Mouse (Mus musculus) lung, embryonic 14.5 days (tissue): ENCODE results near the gene Zfp566. TPM values are rescaled to one million over a fixed set of nuclear protein-coding genes. Genes with fewer than 3 reads are reported as not detected.

Experiments
- ATAC-seq: fragments of 200-750 bp; cut with Nextera tagmentation; 2 replicates; pipeline ENCODE4 v1.8.0; 2017; ENCODE audit warnings: mild to moderate bottlenecking, moderate TSS enrichment, moderate library complexity; ENCODE audit not compliant: insufficient read depth
- DNase-seq: peaks from one replicate; pipeline ENCODE4 v3.0.0-alpha.2; 2015
- H3K27ac ChIP-seq: fragments of 300-500 bp; sonication (generic); 2 replicates; pipeline ENCODE4 v1.5.1; 2014; ENCODE audit warnings: low read depth, mild to moderate bottlenecking, moderate library complexity
- H3K27me3 ChIP-seq: fragments of 300-500 bp; sonication (generic); 2 replicates; pipeline ENCODE4 v1.6.1; 2014; ENCODE audit warnings: low read length, control low read depth; ENCODE audit not compliant: insufficient read depth
- H3K36me3 ChIP-seq: fragments of 300-500 bp; sonication (generic); 2 replicates; pipeline ENCODE4 v1.6.1; 2014; ENCODE audit warnings: control low read depth; ENCODE audit not compliant: insufficient read depth
- H3K4me1 ChIP-seq: fragments of 300-500 bp; sonication (generic); 2 replicates; pipeline ENCODE4 v1.6.1; 2014; ENCODE audit warnings: antibody characterized with exemption, control low read depth; ENCODE audit not compliant: insufficient read depth
- H3K4me2 ChIP-seq: fragments of 300-500 bp; sonication (generic); 2 replicates; pipeline ENCODE4 v1.6.1; 2014; ENCODE audit warnings: mild to moderate bottlenecking
- H3K4me3 ChIP-seq: fragments of 300-500 bp; sonication (generic); 2 replicates; pipeline ENCODE4 v1.5.1; 2014; ENCODE audit warnings: low read depth, low read length
- H3K9ac ChIP-seq: fragments of 300-500 bp; sonication (generic); 2 replicates; pipeline ENCODE4 v1.6.1; 2014
- H3K9me3 ChIP-seq: fragments of 300-500 bp; sonication (generic); 2 replicates; pipeline ENCODE4 v1.6.1; 2016; ENCODE audit warnings: low read depth, low read length, control low read depth
- CTCF ChIP-seq: IDR thresholded peaks from 2 replicates; pipeline ENCODE4 v1.5.1; 2016; ENCODE audit warnings: antibody characterized with exemption, low read depth
- WGBS: fragments of 180-500 bp; shearing (Covaris S2); extraction: QIAGEN DNeasy Blood & Tissue Kit; methylation state at CpG from one replicate; pipeline ENCODE4 v1.1.7; 2014; 5-methylcytosine and 5-hydroxymethylcytosine counted together
- polyA plus RNA-seq: library from polyadenylated mRNA; unstranded; fragments of >200 nt; fragmentation: Nextera tagmentation; extraction: Ambion mirVana; gene quantifications from 2 replicates; pipeline ENCODE4 v1.2.1, GENCODE M21; 2014

Zfp566 gene
- polyA plus RNA-seq, 1 experiment from 2014 or later: 10.9 TPM

DNA sequence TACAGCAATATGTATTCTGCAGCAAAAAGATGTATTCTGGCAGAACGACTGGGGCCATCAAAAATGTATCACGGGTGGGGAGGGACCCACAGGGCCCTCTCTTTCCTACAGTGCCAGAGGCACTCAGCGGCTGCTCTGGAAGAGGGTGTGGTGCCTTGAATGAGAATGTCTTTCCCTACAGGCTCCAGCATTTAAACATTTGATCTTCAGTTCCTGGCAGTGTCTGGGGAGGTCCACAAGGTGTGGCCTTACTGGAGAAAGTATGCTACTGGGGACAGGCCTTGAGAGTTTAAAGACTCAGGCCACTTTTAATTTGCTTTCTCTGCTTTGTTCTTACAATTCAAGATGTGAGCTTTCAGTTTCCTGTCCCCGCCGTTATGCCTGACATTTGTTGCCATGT lies 25.7 kb upstream of the Zfp566 start:
- Histone ChIP-seq H3K27me3 (no peaks in the 10 kb centered on the region), H3K4me1 (no peaks in the 10 kb centered on the region), H3K27ac (no peak overlapping the region), H3K4me2 (no peak overlapping the region), H3K36me3 (no peaks in the 10 kb centered on the region), H3K9me3 (peaks cover 7% of the 10 kb centered on the region; the same call in 1 of the 2 replicates), H3K9ac (no peak overlapping the region), H3K4me3 (no peak overlapping the region)
- TF ChIP-seq CTCF: no peak
- DNase-seq (no peak), ATAC-seq (no peak)
- 90% methylated on average over 5 of the region's 5 CpGs for WGBS

DNA sequence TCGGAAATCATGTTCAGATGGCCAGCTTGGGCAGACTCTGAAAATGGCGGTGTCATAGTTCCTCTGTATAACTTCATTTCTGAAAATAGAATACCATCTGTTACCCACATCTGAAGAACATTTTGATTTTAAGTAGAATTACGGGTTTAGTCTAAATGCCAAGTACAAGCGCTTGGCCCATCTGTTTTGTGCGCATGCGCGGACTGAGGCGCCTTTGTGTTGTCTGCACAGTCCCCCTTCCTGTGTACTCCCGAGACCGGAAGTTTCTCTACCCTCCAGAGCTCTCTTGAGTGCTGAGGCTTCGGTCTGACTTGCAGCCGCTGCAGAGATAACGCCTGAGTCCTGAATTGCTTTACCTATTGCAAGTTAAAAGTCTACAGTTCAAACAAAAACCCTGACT lies 9.0 kb upstream of the Zfp566 start:
- no peak for TF ChIP-seq CTCF
- Histone ChIP-seq H3K36me3 (peaks cover 59% of the 10 kb centered on the region), H3K4me1 (no peaks in the 10 kb centered on the region), H3K4me2 (no peak overlapping the region), H3K9ac (no peak overlapping the region), H3K27ac (no peak overlapping the region), H3K4me3 (no peak overlapping the region), H3K27me3 (no peaks in the 10 kb centered on the region), H3K9me3 (peaks cover 18% of the 10 kb centered on the region)
- no peak for ATAC-seq
- DNase-seq: no peak
- WGBS: 94% methylated on average over 13 of the region's 13 CpGs

DNA sequence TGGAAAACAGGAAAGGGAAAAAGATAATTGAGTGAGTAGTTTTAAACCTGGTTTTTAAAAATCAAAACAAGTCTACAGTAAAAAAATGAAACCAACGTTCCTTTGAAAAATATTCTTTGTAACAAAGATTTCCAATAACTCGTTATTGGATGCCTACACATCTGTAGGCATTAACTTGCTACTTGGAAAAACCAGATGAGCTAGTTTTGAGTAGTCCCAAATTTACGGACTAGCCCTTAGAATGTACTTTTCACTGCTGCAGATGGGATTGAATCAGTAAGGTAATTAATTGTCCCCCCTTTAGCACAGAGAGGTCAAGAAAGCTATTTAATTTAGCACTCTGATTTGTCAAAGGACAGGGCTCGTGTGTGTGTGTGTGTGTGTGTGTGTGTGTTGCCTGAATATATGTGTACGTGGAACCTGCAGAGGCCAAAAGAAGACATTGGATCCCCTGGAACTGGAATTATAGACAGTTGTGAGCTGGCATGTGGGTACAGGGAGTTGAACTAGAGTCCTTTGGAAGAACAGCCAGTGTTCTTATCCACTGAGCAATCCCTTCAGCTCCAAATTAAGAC lies 5.3 kb upstream of the Zfp566 start:
- Histone ChIP-seq H3K9me3 (no peaks in the 10 kb centered on the region), H3K36me3 (peaks cover 26% of the 10 kb centered on the region), H3K27me3 (no peaks in the 10 kb centered on the region), H3K4me3 (peak overlapping the region; percentile 51), H3K9ac (peak overlapping the region; percentile 71), H3K27ac (peak overlapping the region; percentile 95), H3K4me2 (peak overlapping the region; percentile 79), H3K4me1 (no peaks in the 10 kb centered on the region)
- DNase-seq (peak; percentile 52), ATAC-seq (no peak)
- whole genome bisulfite sequencing: 3% methylated on average over 5 of the region's 5 CpGs
- no peak for TF ChIP-seq CTCF

DNA sequence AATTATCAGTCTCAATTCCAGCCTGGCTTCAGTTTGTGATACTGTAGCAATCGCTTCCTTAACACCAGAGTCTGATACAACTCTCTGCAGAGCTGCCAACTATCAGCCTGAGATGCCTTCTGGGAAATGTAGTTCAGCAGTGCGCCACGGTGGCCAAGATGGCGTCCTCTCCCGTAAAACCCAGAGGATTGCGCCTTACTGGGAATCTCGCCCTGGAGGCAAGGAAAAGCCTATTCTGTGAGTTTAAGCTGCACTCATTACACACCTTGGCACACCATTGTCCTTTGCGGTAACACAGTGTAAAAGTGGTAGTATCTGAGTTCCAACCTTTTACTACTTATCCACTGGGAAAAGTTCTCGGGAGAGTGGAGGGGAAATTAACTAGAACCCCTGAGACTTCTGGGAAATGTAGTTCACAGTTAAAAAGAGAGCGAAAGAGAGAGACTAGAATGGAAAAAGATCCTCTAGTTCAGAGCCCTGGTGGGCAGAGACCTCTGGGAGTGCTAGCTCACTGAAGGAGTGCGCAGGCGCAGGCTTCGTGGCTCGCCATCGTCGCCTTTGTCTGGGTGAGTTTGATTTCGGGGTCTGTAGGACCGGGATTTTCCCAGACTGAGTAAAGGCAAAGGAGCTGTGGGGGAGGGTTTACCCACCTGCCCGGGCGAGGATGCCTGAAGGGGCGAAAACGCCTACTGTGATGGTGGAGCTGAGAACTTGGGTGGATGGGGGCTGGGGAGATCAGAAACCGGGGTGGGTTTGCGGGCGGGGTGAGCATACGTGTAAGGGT lies 4.5 kb upstream of the Zfp566 start, which contains the start of gene Zfp260:
Gene Zfp260 (plus strand): TSS at position 132 of the 784 bp plus-strand sequence.
- peak within 1 kb of the TSS; percentile 95 for H3K27ac ChIP-seq
- no peaks in the 10 kb centered on the region for H3K4me1 ChIP-seq

DNA sequence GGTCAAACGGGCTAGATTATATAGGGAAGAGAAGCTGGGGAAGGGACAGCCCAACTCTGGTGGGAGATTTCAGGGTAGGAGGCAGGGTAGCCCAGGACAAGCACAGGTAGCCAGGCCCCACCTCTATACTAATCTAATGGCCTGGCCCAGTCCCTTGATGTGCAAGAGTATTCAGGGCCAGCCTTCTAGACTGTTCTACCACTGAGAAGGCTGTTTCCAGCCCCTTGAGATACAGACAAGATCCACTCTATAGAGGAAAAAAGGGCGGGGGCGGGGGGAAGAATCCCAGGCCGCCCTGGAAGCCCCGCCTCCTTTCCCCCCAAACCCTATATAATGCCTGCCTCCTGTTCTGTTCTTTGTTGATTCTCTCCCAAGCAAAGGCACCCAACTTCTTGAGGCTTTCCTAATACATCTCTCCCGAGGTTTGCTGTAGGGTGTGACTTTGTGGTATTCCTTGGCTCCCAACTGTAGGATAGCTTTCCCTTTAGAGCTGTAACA lies 3.6 kb upstream of the Zfp566 start:
- H3K4me2 ChIP-seq: peak overlapping the region; percentile 79
- DNase-seq (no peak), ATAC-seq (no peak)
- H3K27ac ChIP-seq: 0 out of 2 replicates have a peak overlapping the region, but pooled peaks have one; percentile 42
- 71% methylated on average over 6 of the region's 6 CpGs for WGBS
- peaks cover 10% of the 10 kb centered on the region for H3K36me3 ChIP-seq
- 0 out of 2 replicates have a peak, but pooled peaks cover 4% of the 10 kb centered on the region for H3K4me1 ChIP-seq
- H3K4me3 ChIP-seq: peak overlapping the region; percentile 51
- H3K9ac ChIP-seq: peak overlapping the region; percentile 71; the same call in 1 of the 2 replicates
- TF ChIP-seq CTCF: no peak
- no peaks in the 10 kb centered on the region for H3K27me3 ChIP-seq
- H3K9me3 ChIP-seq: no peaks in the 10 kb centered on the region

More for the DNA sequence above, 4.5 kb upstream of the Zfp566 start, which contains the start of gene Zfp260:
- ATAC-seq (peak; percentile 83), DNase-seq (peak; percentile 97)
- Histone ChIP-seq H3K27me3 (no peaks in the 10 kb centered on the region), H3K4me2 (peak within 1 kb of the TSS; percentile 79), H3K4me3 (peak within 1 kb of the TSS; percentile 51), H3K9me3 (no peaks in the 10 kb centered on the region), H3K36me3 (peaks cover 18% of the 10 kb centered on the region), H3K9ac (peak within 1 kb of the TSS; percentile 71)
- TF ChIP-seq CTCF: peak; percentile 44
- under 1% methylated on average over 26 of the region's 26 CpGs for whole genome bisulfite sequencing

DNA sequence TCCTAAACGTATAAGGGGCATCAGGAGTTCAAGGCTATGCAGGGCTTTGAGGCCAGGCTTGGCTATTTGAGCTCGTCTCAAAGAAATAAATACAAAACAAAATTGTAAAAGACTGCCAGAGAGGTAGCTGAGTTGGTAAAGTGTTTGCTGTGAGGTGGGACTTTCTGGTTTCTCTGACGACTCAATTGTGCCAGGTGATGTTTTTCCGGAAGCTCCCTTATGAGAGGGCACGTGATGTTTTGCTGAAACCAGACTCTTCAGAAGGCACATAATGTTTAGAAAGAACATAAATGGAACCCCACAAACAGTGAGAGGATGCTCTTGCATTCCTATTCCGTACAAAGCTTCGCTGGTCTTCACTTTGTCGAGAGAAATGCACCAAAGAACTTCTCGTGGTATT lies 2.3 kb upstream of the Zfp566 start:
- DNase-seq (no peak), ATAC-seq (no peak)
- Histone ChIP-seq H3K4me2 (no peak overlapping the region), H3K27me3 (no peaks in the 10 kb centered on the region), H3K27ac (no peak overlapping the region), H3K36me3 (peaks cover 3% of the 10 kb centered on the region; the same call in 1 of the 2 replicates), H3K4me1 (0 out of 2 replicates have a peak, but pooled peaks cover 4% of the 10 kb centered on the region), H3K9ac (no peak overlapping the region), H3K9me3 (no peaks in the 10 kb centered on the region), H3K4me3 (no peak overlapping the region)
- TF ChIP-seq CTCF: no peak
- WGBS: 75% methylated on average over 9 of the region's 9 CpGs
